Mouse (Mus musculus): ENCODE data around the gene Nck2.
"Not testable (repeated sequence)": the region's sequence is repeated elsewhere in the genome, so short reads cannot be mapped to it uniquely, and the experiment has no call there.

Nck2 gene

DNA sequence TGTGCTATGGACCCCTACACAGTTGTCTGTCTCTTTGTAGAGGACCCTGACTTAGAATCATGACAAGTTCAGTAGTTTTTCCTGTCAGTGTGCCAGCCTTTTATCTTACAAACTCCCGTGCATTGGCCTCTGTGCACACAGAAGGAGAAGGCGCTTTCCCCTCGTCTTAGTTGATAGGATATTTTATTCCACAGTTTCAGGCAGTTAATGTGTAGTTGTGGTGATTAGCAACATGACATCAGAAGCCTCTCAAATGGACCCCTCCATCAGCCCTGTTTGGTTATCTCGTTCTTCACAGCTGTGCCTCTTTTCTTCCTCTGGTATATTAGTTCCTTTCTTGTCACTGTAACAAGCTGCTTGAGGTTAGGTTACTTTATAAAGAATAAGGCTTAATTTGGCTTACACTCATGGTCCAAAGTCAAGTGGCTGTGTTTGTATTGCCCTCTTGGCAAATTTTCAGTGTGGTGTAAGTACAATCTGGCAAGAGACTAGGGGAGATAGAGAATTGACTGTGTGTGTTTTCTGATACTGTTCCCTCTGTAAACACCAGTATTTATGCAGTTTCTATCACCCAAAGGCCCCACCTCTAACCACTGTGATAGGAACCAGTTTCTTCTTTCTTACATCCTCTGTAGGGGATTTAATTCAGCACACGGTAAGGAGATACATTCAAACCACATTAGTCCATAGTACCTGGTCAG, 89.8 kb downstream of the Nck2 start:
- no peak for DNase-seq (ENCODE audit: low spot score)

DNA sequence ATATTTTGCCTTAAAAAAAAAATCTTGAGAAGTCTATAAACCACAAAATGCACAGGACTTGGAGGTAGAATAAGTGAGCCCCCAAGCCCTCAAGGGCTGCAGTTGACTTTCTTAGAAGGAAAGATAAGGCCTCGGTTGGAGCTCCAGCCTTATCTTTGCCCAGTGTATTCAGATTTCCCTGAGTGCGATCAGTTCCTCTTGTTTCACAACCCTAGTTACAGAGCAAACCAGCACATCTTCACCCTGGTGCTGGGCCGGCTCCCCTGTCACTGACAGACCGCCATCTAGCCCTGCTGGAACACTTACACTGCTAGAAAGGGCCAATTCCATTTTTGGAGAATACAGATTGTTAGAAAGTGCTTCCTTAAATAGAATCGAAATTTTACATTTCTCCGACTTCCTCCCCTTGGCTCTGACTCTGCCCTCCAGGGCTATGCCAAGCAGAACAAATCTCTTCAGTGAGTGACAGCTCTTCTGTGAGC, 91.2 kb downstream of the Nck2 start:
- DNase-seq (ENCODE audit: low spot score) = no peak

GRCm38 (mm10) chr1:43536266-43536665, 91.9 kb downstream of the Nck2 start:
- no peak for DNase-seq (ENCODE audit: low spot score)

DNA sequence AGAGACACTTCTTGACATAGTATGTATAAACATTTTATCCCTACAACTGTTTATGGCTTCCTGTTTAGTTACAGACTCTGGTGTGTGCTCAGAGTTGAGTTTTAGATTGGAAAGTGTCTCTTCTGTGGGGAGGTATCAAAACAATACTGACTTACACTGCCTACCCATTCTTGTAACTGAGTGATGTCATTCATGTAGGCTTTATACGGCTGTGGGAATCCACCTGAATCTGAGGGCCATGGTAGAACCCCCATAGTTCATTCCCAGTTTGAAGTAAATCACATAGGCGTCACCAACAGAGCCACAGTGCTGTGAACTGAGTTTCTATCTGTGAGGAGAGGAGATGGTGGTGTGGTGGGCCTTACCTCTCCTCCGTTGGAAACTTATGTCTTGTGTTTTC, 92.6 kb downstream of the Nck2 start:
- DNase-seq (ENCODE audit: low spot score) = no peak

GRCm38 (mm10) chr1:43537496-43537895, 93.1 kb downstream of the Nck2 start:
- no peak for DNase-seq (ENCODE audit: low spot score)

GRCm38 (mm10) chr1:43538716-43539115, 94.3 kb downstream of the Nck2 start:
- DNase-seq (ENCODE audit: low spot score) = no peak

- DNase-seq (ENCODE audit: low spot score) = no peak
Measured at GRCm38 (mm10) chr1:43539689-43540380, 95.5 kb downstream of the Nck2 start.

GRCm38 (mm10) chr1:43542339-43542738, 98.0 kb downstream of the Nck2 start:
- no peak for DNase-seq (ENCODE audit: low spot score)

DNA sequence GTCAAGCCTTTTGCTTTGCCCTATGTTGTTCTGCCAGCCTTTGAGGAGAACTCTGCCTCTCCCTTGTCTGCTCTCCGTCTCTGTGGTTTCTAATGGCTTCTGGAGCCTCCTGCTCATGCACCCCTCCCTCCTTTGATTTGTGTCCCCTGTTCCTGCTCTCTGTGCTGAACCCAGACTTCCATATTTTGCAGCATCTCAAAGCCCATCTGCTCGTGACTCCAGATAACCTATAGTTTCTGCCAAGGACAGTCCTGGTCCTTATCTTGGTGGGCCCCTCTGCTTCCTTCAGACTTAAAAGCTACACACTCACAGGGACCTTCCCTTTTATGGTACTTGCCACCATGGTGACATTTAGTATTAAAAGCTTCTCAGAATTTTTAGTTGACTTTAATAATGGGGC, 103.3 kb downstream of the Nck2 start:
- DNase-seq (ENCODE audit: low spot score) = no peak

- DNase-seq (ENCODE audit: low spot score) = no peak
Measured at GRCm38 (mm10) chr1:43548749-43549148, 104.4 kb downstream of the Nck2 start.

- DNase-seq (ENCODE audit: low spot score) = no peak
Measured at GRCm38 (mm10) chr1:43550525-43550924, 106.1 kb downstream of the Nck2 start.

- DNase-seq (ENCODE audit: low spot score) = not testable (repeated sequence)
Measured at GRCm38 (mm10) chr1:43553989-43554679, 109.8 kb downstream of the Nck2 start.

DNA sequence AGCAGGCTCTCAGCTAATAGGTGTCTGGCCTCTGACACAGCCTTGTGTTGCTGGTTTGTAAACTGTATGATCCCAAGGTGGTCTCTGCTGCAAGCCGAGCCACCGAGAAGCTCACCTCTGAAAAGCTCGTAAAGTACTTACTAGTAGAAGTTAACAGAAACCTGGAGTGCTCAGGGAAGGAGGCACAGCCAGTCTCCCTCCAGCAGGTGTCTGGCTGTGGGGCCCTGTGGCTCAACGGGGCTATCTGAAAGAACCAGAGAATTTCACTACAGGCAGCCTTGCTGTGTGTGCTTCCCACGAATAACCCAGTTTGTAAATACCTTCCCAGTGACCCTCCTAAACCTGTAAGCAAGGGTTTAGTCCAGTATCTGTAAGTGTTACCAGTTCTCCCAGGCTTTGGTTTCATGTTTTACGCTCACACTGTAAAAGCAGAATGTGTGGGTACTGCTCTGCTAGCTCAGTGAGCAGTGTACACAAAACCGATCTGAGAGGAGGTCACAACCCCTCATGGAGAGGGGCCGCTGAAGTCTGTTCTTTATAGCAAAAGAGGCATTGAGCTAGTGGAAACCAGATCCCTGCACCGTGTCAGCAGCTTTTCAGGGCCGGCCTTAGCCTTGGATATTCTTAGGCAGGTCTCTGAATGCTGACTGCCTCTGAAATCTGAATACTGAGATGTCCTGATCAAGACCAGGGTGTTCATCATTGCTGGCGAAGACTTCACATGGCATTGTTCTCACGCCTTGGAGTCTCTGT, 111.0 kb downstream of the Nck2 start:
- DNase-seq (ENCODE audit: low spot score) = no peak

GRCm38 (mm10) chr1:43558329-43558728, 114.0 kb downstream of the Nck2 start:
- no peak for DNase-seq (ENCODE audit: low spot score)

DNA sequence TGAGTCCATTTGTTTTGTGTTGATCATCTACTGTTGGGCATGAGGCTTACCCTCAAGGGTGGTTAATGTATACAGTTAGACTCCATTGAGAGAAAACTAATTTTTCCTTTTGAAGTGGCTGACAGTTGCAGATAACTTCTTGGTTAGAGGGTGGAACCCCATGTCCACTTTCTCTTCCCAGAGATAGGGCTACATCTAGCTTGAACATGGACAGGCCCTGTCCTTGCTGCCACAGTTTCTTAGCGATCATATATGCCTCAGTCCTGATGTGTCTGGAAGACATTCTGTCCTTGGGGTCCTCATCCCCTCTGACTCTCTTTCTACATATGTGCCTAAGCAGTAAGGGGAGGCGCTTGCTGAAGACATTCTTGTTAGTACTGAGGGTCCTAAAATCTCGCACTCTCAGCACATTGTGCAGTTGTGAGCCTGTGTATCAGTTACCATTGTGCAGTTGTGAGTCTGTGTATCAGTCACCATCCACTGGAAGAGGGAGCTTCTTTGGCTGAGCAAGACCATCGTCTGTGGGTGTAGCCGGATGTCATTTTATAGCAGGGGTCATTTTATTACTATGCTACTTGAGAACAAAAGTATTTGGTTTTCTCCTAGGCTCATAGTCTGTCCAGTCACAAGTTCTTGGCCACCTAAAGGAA, 114.8 kb downstream of the Nck2 start:
- no peak for DNase-seq (ENCODE audit: low spot score)

DNA sequence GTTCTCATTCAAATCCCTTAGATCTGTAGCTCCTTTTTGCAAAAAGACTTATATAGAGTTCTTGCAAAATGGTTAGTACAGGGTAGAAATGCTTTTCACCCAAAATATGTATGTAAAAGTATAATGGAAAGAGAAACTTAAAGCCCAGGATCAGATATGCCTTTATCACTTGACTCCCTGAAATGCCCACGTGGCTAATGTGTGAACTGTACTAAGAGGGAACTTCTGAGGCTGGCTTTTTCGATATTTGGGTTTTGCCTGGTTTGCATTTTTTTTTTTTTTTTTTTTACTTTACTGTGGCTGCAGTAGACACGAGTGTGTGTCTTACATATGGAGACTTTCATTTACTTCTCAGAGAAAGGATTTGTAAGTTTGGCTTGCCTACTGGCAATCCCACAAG, 116.7 kb downstream of the Nck2 start:
- no peak for DNase-seq (ENCODE audit: low spot score)

- DNase-seq (ENCODE audit: low spot score) = no peak
Measured at GRCm38 (mm10) chr1:43562002-43562666, 117.8 kb downstream of the Nck2 start.

DNA sequence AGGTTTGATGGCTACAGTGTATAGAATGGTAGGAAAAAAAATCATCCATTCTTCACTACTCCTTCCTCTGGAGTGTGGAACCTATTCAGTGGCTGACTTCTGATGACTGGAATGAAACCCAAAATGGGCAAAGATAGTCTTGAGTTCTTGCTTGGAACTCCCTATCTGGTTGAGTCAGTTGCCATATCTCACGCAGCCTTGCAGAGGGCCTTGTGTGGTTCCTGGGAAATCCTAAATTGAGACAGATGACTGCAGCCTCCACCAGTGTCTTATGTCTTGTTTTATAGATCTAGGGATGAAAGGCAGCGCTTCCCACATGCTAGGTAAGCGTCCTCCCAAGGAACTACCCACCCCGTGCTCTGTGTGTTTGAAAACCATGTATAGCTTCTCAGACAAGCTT, 120.9 kb downstream of the Nck2 start:
- no peak for DNase-seq (ENCODE audit: low spot score)

DNA sequence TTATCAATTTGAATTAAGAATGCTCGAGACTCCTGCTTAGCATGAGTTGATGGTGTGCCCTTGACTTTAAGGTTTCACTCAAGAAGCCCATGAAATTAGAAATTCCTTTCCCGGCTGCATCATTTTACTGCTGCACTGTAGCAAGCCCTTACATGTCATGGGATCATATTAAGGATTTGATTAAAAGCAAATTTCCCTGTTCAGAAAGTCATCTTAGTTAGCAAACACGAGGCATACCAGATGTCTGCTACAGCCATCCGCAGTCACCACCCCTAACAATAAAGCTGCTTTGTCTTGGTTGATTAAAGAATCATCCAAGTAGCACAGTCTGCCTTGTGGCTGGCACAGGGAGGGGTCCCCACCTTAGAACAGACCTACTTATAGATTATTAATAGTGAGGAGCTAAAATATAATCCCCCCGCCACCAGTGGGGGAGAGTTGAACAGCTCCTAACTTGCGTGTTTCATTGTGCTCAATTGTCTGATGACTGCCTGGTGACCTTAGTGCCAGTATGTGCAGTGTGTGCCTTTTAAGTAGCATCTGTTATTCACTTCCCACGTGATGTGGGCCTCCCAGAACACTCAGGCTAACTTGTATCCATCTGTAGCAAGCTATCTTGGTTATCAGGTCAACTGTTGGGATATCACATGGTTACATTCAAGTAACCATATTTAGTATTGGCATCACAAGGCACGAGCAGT, 122.4 kb downstream of the Nck2 start:
- DNase-seq (ENCODE audit: low spot score) = no peak

DNA sequence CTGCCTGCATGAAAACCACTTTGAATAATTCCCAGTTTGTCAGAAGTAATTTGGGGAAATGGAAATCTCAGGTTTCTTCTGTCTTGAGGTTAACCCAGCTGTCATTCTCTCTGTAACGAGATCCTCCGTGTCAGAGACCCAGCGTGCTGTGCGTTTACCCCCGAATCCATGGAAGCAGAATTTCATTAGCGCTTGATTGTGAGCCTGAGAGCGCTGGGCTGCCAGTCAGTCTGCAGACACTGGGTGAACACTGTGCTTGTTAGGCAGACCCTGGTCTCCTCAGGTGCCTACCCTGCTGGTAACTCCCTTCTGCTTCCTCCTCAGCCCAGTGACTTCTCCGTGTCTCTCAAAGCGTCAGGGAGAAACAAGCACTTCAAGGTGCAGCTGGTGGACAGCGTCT, 124.4 kb downstream of the Nck2 start:
- DNase-seq (ENCODE audit: low spot score) = no peak

DNA sequence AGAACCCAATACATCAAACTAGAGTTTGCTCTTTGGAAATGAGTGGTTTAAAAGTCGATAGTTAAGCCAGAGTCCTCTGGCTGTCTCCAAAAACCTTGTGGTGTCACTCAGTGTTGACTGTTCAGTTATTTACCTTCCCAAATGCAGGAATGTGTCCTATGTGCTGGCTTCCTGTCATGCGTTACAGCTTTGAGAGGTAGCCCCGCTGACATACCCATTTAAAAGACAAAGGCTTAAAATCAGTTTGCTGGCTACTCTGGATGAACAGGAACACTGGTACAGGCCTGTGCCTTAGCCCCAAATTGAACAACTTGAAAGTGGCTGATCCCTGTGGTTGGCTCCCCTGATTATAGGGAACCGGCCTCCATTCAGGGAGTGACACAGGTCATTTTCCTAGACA, 126.7 kb downstream of the Nck2 start:
- DNase-seq (ENCODE audit: low spot score) = no peak

Data from ovary, postnatal 10 days (tissue).